Mouse (Mus musculus): Measurements from ENCODE around the gene Pate4.

GRCm38 (mm10) chr9:35561583-35561982, 50.2 kb downstream of the Pate4 start:
- TF ChIP-seq POLR2A (IDR thresholded peaks at IDR 0.05; ENCODE audit: borderline replicate concordance, extremely low read depth, insufficient read depth, insufficient read length, poor library complexity, severe bottlenecking) (no peak), CTCF (IDR thresholded peaks at IDR 0.05; ENCODE audit: borderline replicate concordance, extremely low read depth, insufficient read depth, insufficient read length) (no peak)
